Mouse (Mus musculus) lung, adult 2 months (tissue): ENCODE results near the gene Cnih3.

Experiments
- CTCF ChIP-seq: fragments of 200-500 bp; IDR thresholded peaks from 2 replicates; pipeline ENCODE4 v1.5.1; 2011; ENCODE audit warnings: mild to moderate bottlenecking, low read length, control low read depth; ENCODE audit not compliant: insufficient read depth
- POLR2A ChIP-seq: fragments of 200-500 bp; IDR thresholded peaks from 2 replicates; pipeline ENCODE4 v1.6.1; 2011; ENCODE audit warnings: low read depth, mild to moderate bottlenecking, control low read depth, low read length, borderline replicate concordance; ENCODE audit errors: extremely low read depth

DNA sequence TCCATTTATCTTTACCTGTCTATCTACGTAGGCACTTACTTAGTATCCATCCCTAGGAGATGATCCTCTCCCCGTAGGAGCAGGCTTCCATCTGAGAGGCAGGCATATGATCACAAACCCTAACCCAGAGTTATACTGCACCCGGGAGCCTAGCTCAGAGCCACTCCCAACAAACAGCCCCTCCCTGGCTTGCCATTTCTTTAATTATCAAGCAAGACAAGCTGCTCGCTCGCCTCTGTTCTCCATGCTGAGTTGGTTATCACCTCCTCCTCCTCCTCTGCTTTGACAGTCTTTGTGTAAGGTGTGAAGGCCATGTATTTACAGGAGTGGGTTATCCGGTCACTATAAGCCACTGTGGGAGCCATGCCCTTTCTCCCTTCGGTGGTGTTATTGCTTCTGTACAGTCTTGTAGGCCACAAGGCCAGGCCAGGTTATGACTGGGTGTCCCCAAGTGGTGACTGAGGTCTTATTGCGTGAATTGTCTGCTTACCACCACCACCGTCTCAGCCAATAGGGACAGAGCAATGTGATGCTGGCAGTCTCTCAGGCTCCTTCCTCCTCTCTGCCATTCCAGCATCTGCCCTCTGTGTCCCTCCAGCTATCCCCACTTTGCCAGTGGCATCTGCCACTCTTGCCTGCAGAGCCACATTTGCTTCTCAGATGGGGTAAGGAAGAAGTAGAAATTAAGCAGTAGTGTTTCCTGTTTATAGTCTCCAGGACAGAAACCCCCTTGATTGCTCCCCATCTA is 22.4 kb downstream of the Cnih3 start:
- TF ChIP-seq POLR2A: no peak
- TF ChIP-seq CTCF: no peak
